Mouse (Mus musculus): ENCODE results near the gene Eif2b2. TPM values are rescaled to one million over a fixed set of nuclear protein-coding genes. Genes with fewer than 3 reads are reported as not detected.

The Eif2b2 gene
- polyA plus RNA-seq, 1 experiment from 2014 or later: 50.1 TPM

- peaks cover 15% of the 10 kb centered on the region for H3K4me1 ChIP-seq (replicated peaks)
- H3K4me3 ChIP-seq: no peak overlapping the region
- H3K27ac ChIP-seq: no peak overlapping the region
- H3K27me3 ChIP-seq: no peaks in the 10 kb centered on the region
- WGBS: 79% methylated on average over 5 of the region's 5 CpGs
- H3K9ac ChIP-seq: no peak overlapping the region
- H3K36me3 ChIP-seq: no peaks in the 10 kb centered on the region
- H3K4me2 ChIP-seq: no peak overlapping the region
- H3K9me3 ChIP-seq (replicated peaks): no peaks in the 10 kb centered on the region
- ATAC-seq (replicated peaks; ENCODE audit: insufficient number of reproducible peaks, insufficient read depth, low FRiP score, low read depth): no peak
Observed at GRCm38 (mm10) chr12:85215031-85215430, 4.2 kb upstream of the Eif2b2 start.

- no peaks in the 10 kb centered on the region for H3K27me3 ChIP-seq
- no peaks in the 10 kb centered on the region for H3K9me3 ChIP-seq (replicated peaks)
- no peak overlapping the region for H3K27ac ChIP-seq
- H3K4me2 ChIP-seq: no peak overlapping the region
- H3K4me1 ChIP-seq (replicated peaks): peaks cover 20% of the 10 kb centered on the region
- H3K4me3 ChIP-seq: no peak overlapping the region
- ATAC-seq (replicated peaks; ENCODE audit: insufficient number of reproducible peaks, insufficient read depth, low FRiP score, low read depth): no peak
- WGBS: 66% methylated on average over 2 of the region's 2 CpGs
- peaks cover 17% of the 10 kb centered on the region for H3K36me3 ChIP-seq
- no peak overlapping the region for H3K9ac ChIP-seq
Observed at GRCm38 (mm10) chr12:85217733-85218310, 1.5 kb upstream of the Eif2b2 start.

GRCm38 (mm10) chr12:85219905-85220290 is 617 bp downstream of the Eif2b2 start:
- no peaks in the 10 kb centered on the region for H3K27me3 ChIP-seq
- peak overlapping the region; percentile 90 for H3K4me2 ChIP-seq
- WGBS: 2% methylated on average over 12 of the region's 12 CpGs
- H3K4me3 ChIP-seq: peak overlapping the region; percentile 90
- peaks cover 37% of the 10 kb centered on the region for H3K36me3 ChIP-seq
- no peaks in the 10 kb centered on the region for H3K9me3 ChIP-seq (replicated peaks)
- ATAC-seq (replicated peaks; ENCODE audit: insufficient number of reproducible peaks, insufficient read depth, low FRiP score, low read depth): no peak
- peak overlapping the region; percentile 78 for H3K27ac ChIP-seq
- peak overlapping the region; percentile 76 for H3K9ac ChIP-seq
- peaks cover 20% of the 10 kb centered on the region for H3K4me1 ChIP-seq (replicated peaks)

GRCm38 (mm10) chr12:85227227-85227626 is 7.9 kb downstream of the Eif2b2 start:
- Histone ChIP-seq H3K27me3 (no peaks in the 10 kb centered on the region), H3K9me3 (replicated peaks) (no peaks in the 10 kb centered on the region), H3K9ac (no peak overlapping the region), H3K4me1 (replicated peaks) (peaks cover 12% of the 10 kb centered on the region), H3K36me3 (peaks cover 45% of the 10 kb centered on the region), H3K27ac (peak overlapping the region; percentile 23; the same call in 1 of the 2 replicates), H3K4me3 (no peak overlapping the region), H3K4me2 (no peak overlapping the region)
- no peak for ATAC-seq (replicated peaks; ENCODE audit: insufficient number of reproducible peaks, insufficient read depth, low FRiP score, low read depth)
- 45% methylated on average over 7 of the region's 7 CpGs for WGBS

- WGBS: 43% methylated on average over 15 of the region's 15 CpGs
- no peak overlapping the region for H3K9ac ChIP-seq
- H3K27me3 ChIP-seq: no peaks in the 10 kb centered on the region
- no peak overlapping the region for H3K4me2 ChIP-seq
- H3K4me1 ChIP-seq (replicated peaks): peaks cover 12% of the 10 kb centered on the region
- ATAC-seq (replicated peaks; ENCODE audit: insufficient number of reproducible peaks, insufficient read depth, low FRiP score, low read depth): no peak
- H3K36me3 ChIP-seq: peaks cover 36% of the 10 kb centered on the region
- H3K9me3 ChIP-seq (replicated peaks): no peaks in the 10 kb centered on the region
- no peak overlapping the region for H3K4me3 ChIP-seq
- peak overlapping the region; percentile 23; the same call in 1 of the 2 replicates for H3K27ac ChIP-seq
Observed at GRCm38 (mm10) chr12:85227876-85228599, 8.8 kb downstream of the Eif2b2 start.

GRCm38 (mm10) chr12:85233376-85234358 is 14.4 kb downstream of the Eif2b2 start:
- H3K4me1 ChIP-seq (replicated peaks): no peaks in the 10 kb centered on the region
- WGBS: 79% methylated on average over 21 of the region's 21 CpGs
- no peak overlapping the region for H3K4me3 ChIP-seq
- no peaks in the 10 kb centered on the region for H3K36me3 ChIP-seq
- ATAC-seq (replicated peaks; ENCODE audit: insufficient number of reproducible peaks, insufficient read depth, low FRiP score, low read depth): no peak
- H3K9me3 ChIP-seq (replicated peaks): no peaks in the 10 kb centered on the region
- no peaks in the 10 kb centered on the region for H3K27me3 ChIP-seq
- no peak overlapping the region for H3K4me2 ChIP-seq
- H3K27ac ChIP-seq: no peak overlapping the region
- no peak overlapping the region for H3K9ac ChIP-seq

- no peaks in the 10 kb centered on the region for H3K27me3 ChIP-seq
- WGBS: 84% methylated on average over 5 of the region's 5 CpGs
- H3K4me3 ChIP-seq: no peak overlapping the region
- no peaks in the 10 kb centered on the region for H3K9me3 ChIP-seq (replicated peaks)
- ATAC-seq (replicated peaks; ENCODE audit: insufficient number of reproducible peaks, insufficient read depth, low FRiP score, low read depth): no peak
- no peak overlapping the region for H3K9ac ChIP-seq
- no peak overlapping the region for H3K27ac ChIP-seq
- H3K4me1 ChIP-seq (replicated peaks): 0 out of 2 replicates have a peak, but pooled peaks cover 4% of the 10 kb centered on the region
- no peaks in the 10 kb centered on the region for H3K36me3 ChIP-seq
- no peak overlapping the region for H3K4me2 ChIP-seq
Observed at GRCm38 (mm10) chr12:85237553-85237952, 18.3 kb downstream of the Eif2b2 start.

GRCm38 (mm10) chr12:85252083-85252482 is 32.8 kb downstream of the Eif2b2 start:
- Histone ChIP-seq H3K4me1 (replicated peaks) (peaks cover 2% of the 10 kb centered on the region; the same call in 1 of the 2 replicates), H3K36me3 (peaks cover 10% of the 10 kb centered on the region), H3K4me2 (no peak overlapping the region), H3K9me3 (replicated peaks) (no peaks in the 10 kb centered on the region), H3K9ac (no peak overlapping the region), H3K27ac (no peak overlapping the region), H3K4me3 (no peak overlapping the region), H3K27me3 (no peaks in the 10 kb centered on the region)
- no peak for ATAC-seq (replicated peaks; ENCODE audit: insufficient number of reproducible peaks, insufficient read depth, low FRiP score, low read depth)
- 75% methylated on average over 3 of the region's 3 CpGs for WGBS

GRCm38 (mm10) chr12:85256074-85256751 is 36.9 kb downstream of the Eif2b2 start:
- Histone ChIP-seq H3K9me3 (replicated peaks) (no peaks in the 10 kb centered on the region), H3K4me2 (no peak overlapping the region), H3K27me3 (no peaks in the 10 kb centered on the region), H3K9ac (no peak overlapping the region), H3K27ac (peak overlapping the region; percentile 57), H3K36me3 (peaks cover 5% of the 10 kb centered on the region; the same call in 1 of the 2 replicates), H3K4me1 (replicated peaks) (peaks cover 3% of the 10 kb centered on the region; the same call in 1 of the 2 replicates), H3K4me3 (no peak overlapping the region)
- WGBS: 55% methylated on average over 7 of the region's 7 CpGs
- ATAC-seq (replicated peaks; ENCODE audit: insufficient number of reproducible peaks, insufficient read depth, low FRiP score, low read depth): 0 out of 2 replicates have a peak, but pooled peaks have one; percentile 39

GRCm38 (mm10) chr12:85257008-85257639 is 37.8 kb downstream of the Eif2b2 start:
- WGBS: 47% methylated on average over 7 of the region's 7 CpGs
- ATAC-seq (replicated peaks; ENCODE audit: insufficient number of reproducible peaks, insufficient read depth, low FRiP score, low read depth): 0 out of 2 replicates have a peak, but pooled peaks have one; percentile 53
- H3K27ac ChIP-seq: peak overlapping the region; percentile 57
- H3K9me3 ChIP-seq (replicated peaks): no peaks in the 10 kb centered on the region
- no peak overlapping the region for H3K4me3 ChIP-seq
- no peaks in the 10 kb centered on the region for H3K27me3 ChIP-seq
- no peak overlapping the region for H3K9ac ChIP-seq
- H3K4me2 ChIP-seq: no peak overlapping the region
- peaks cover 5% of the 10 kb centered on the region; the same call in 1 of the 2 replicates for H3K36me3 ChIP-seq
- H3K4me1 ChIP-seq (replicated peaks): peaks cover 3% of the 10 kb centered on the region; the same call in 1 of the 2 replicates

Data from heart, embryonic 15.5 days (tissue).